Mouse (Mus musculus) CH12.LX (cell line): ENCODE results near the gene Mia2.

Source experiments
- CHD2 ChIP-seq: IDR thresholded peaks from 2 replicates; pipeline ENCODE4 v1.6.1; 2011; ENCODE audit warnings: low read length, improper control_type of control experiment
- CTCF ChIP-seq, 2 experiments: IDR thresholded peaks in 1 of 2; conservative IDR thresholded peaks in 1 of 2; 2 replicates each; pipeline ENCODE4 v1.5.1; 2011 to 2012; ENCODE audit warnings: low read depth in 2 of 2, low read length in 2 of 2, improper control_type of control experiment in 1 of 2, inconsistent platforms in 1 of 2, mild to moderate bottlenecking in 1 of 2, moderate library complexity in 1 of 2
- EP300 ChIP-seq: IDR thresholded peaks from 2 replicates; pipeline ENCODE4 v1.6.1; 2011; ENCODE audit warnings: low read length, improper control_type of control experiment
- MAFK ChIP-seq: IDR thresholded peaks from 2 replicates; pipeline ENCODE4 v1.6.1; 2011; ENCODE audit warnings: low read length, improper control_type of control experiment; ENCODE audit not compliant: insufficient replicate concordance
- NELFE ChIP-seq: IDR thresholded peaks from 2 replicates; pipeline ENCODE4 v1.6.1; 2011; ENCODE audit warnings: low read depth, low read length, improper control_type of control experiment
- RAD21 ChIP-seq: IDR thresholded peaks from 2 replicates; pipeline ENCODE4 v1.6.1; 2011; ENCODE audit warnings: low read depth, mild to moderate bottlenecking, low read length, improper control_type of control experiment, moderate library complexity
- SIN3A ChIP-seq: IDR thresholded peaks from 2 replicates; pipeline ENCODE4 v1.6.1; 2012; ENCODE audit warnings: low read length, improper control_type of control experiment, inconsistent platforms
- SMC3 ChIP-seq: IDR thresholded peaks from 2 replicates; pipeline ENCODE4 v1.6.1; 2011; ENCODE audit warnings: low read depth, low read length, improper control_type of control experiment
- USF1 ChIP-seq: IDR thresholded peaks from 2 replicates; pipeline ENCODE4 v1.6.1; 2014; ENCODE audit warnings: low read depth, mild to moderate bottlenecking, inconsistent platforms, low read length, improper control_type of control experiment
- ZC3H11A ChIP-seq: IDR thresholded peaks from 2 replicates; pipeline ENCODE4 v1.6.1; 2012; ENCODE audit warnings: low read depth, mild to moderate bottlenecking, inconsistent platforms, low read length, improper control_type of control experiment
- ZKSCAN1 ChIP-seq: IDR thresholded peaks from 2 replicates; pipeline ENCODE4 v1.6.1; 2012; ENCODE audit warnings: low read depth, inconsistent platforms, low read length, improper control_type of control experiment, borderline replicate concordance

DNA sequence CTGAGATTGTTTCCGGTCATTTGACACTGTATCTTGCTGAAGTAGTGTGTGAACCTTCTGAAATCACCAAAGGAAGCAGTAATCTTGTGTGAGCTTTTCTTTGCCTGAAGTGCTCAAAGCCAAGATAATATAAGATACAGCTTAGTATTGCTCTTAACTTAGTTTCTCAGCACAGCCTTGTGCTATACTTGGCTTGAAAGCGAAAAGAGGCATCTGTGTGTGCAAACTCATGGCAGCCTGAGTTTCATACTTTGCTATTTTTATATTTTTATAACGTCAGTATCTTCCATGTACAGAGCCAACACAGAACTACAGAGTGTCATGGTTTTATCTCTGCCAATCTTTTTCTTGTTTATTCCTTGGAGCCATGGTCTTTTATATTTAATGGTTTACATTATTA lies 21.6 kb downstream of the Mia2 start:
- TF ChIP-seq MAFK = no peak
- no peak for TF ChIP-seq EP300
- TF ChIP-seq CHD2 = no peak
- TF ChIP-seq ZKSCAN1 = no peak
- no peak for TF ChIP-seq CTCF (conservative IDR thresholded peaks at IDR 0.05 in 1 of 2, IDR thresholded peaks at IDR 0.05 in 1 of 2; ENCODE audit: low read depth in 2 of 2, low read length in 2 of 2)
- no peak for TF ChIP-seq SMC3
- no peak for TF ChIP-seq ZC3H11A
- TF ChIP-seq RAD21 = no peak
- no peak for TF ChIP-seq SIN3A
- TF ChIP-seq NELFE = no peak
- no peak for TF ChIP-seq USF1
